Mouse (Mus musculus) heart, adult 2 months (tissue): ENCODE measurements around the gene Fkbp6. TPM values are rescaled to one million over a fixed set of nuclear protein-coding genes. Genes with fewer than 3 reads are reported as not detected.

Experiments
- DNase-seq, 2 experiments: peaks; one replicate each; pipeline ENCODE4 v3.0.0; 2021
- H3K27ac ChIP-seq: fragments of 200-600 bp; 2 replicates; pipeline ENCODE4 v1.8.1; 2022
- H3K27me3 ChIP-seq: fragments of 200-500 bp; 2 replicates; pipeline ENCODE4 v1.6.1; 2012; ENCODE audit warnings: mild to moderate bottlenecking, low read length, inconsistent platforms, mixed read lengths; ENCODE audit not compliant: control insufficient read depth, insufficient read depth
- H3K36me3 ChIP-seq: fragments of 200-500 bp; 2 replicates; pipeline ENCODE4 v1.6.1; 2012; ENCODE audit warnings: low read length, inconsistent platforms; ENCODE audit not compliant: control insufficient read depth, insufficient read depth
- H3K4me1 ChIP-seq: fragments of 200-500 bp; 2 replicates; pipeline ENCODE4 v1.6.1; 2011; ENCODE audit warnings: low read length; ENCODE audit not compliant: control insufficient read depth, insufficient read depth
- H3K4me3 ChIP-seq: fragments of 200-600 bp; 2 replicates; pipeline ENCODE4 v1.8.1; 2022
- H3K79me2 ChIP-seq: fragments of 200-500 bp; replicated peaks from 2 replicates; pipeline ENCODE4 v1.6.1; 2012; ENCODE audit warnings: mild to moderate bottlenecking, inconsistent platforms, low read length, moderate library complexity, mixed read lengths; ENCODE audit not compliant: control insufficient read depth, insufficient read depth
- H3K9ac ChIP-seq: fragments of 200-500 bp; 2 replicates; pipeline ENCODE4 v1.6.1; 2012; ENCODE audit warnings: low read depth, mild to moderate bottlenecking, control low read depth, inconsistent platforms, low read length, mixed read lengths
- CTCF ChIP-seq: fragments of 200-600 bp; IDR thresholded peaks from 2 replicates; pipeline ENCODE4 v1.8.1; 2022; ENCODE audit warnings: antibody characterized with exemption, mild to moderate bottlenecking, moderate library complexity
- EP300 ChIP-seq: fragments of 200-500 bp; IDR thresholded peaks from 2 replicates; pipeline ENCODE4 v1.6.1; 2011; ENCODE audit warnings: low read depth, low read length, control low read depth; ENCODE audit not compliant: insufficient read depth
- POLR2A ChIP-seq: fragments of 200-500 bp; IDR thresholded peaks from 2 replicates; pipeline ENCODE4 v1.6.1; 2011; ENCODE audit warnings: mild to moderate bottlenecking, low read depth, low read length, control low read depth; ENCODE audit not compliant: insufficient read depth
- WGBS: fragments of 180-500 bp; shearing (Covaris S2); methylation state at CpG from one replicate; pipeline ENCODE4 v1.1.7; 2018; 5-methylcytosine and 5-hydroxymethylcytosine counted together
- intact Hi-C: fragments of 180-260 bp; cut with DNase I; formaldehyde crosslinking; loops from one replicate; pipeline ENCODE4 v1.15.1; 2025
- polyA plus RNA-seq: library from polyadenylated mRNA; depleted of rRNA; stranded (reverse); fragments of >200 nt; gene quantifications from 2 replicates; pipeline ENCODE4 v1.2.3, GENCODE M21; 2012
- total RNA-seq, 2 experiments: library from RNA; stranded (reverse); gene quantifications; 2 replicates each; pipeline ENCODE4 v1.2.3; 2021

Gene Fkbp6
- total and polyA plus RNA-seq, 3 experiments: 0.31 to 0.41 TPM; not detected in 1

GRCm38 (mm10) chr5:135347511-135348011 is 2.3 kb downstream of the Fkbp6 start:
- H3K36me3 ChIP-seq: no peaks in the 10 kb centered on the region
- H3K4me1 ChIP-seq: no peaks in the 10 kb centered on the region
- H3K79me2 ChIP-seq: no peaks in the 10 kb centered on the region
- no peak overlapping the region for H3K27ac ChIP-seq
- WGBS: 57% methylated on average over 4 of the region's 4 CpGs
- H3K4me3 ChIP-seq: no peak overlapping the region
- no peaks in the 10 kb centered on the region for H3K27me3 ChIP-seq
- intact Hi-C loops: no loop called here
- no peak overlapping the region for H3K9ac ChIP-seq
- TF ChIP-seq EP300 (no peak), CTCF (no peak), POLR2A (no peak)
- no peak for DNase-seq

GRCm38 (mm10) chr5:135346430-135346829 is 3.4 kb downstream of the Fkbp6 start:
- no peaks in the 10 kb centered on the region for H3K27me3 ChIP-seq
- no peaks in the 10 kb centered on the region for H3K4me1 ChIP-seq
- no peak for DNase-seq
- intact Hi-C loops: no loop called here
- H3K4me3 ChIP-seq: no peak overlapping the region
- TF ChIP-seq EP300 (no peak), CTCF (peak; percentile 63), POLR2A (no peak)
- H3K9ac ChIP-seq: no peak overlapping the region
- H3K27ac ChIP-seq: no peak overlapping the region
- H3K36me3 ChIP-seq: no peaks in the 10 kb centered on the region
- 21% methylated on average over 1 of the region's 1 CpGs for WGBS
- H3K79me2 ChIP-seq: no peaks in the 10 kb centered on the region

- Histone ChIP-seq H3K4me3 (no peak overlapping the region), H3K79me2 (no peaks in the 10 kb centered on the region), H3K27ac (no peak overlapping the region), H3K4me1 (no peaks in the 10 kb centered on the region), H3K36me3 (no peaks in the 10 kb centered on the region), H3K27me3 (no peaks in the 10 kb centered on the region), H3K9ac (no peak overlapping the region)
- WGBS: 61% methylated on average over 7 of the region's 7 CpGs
- DNase-seq: no peak
- intact Hi-C loops: no loop called here
- TF ChIP-seq EP300 (no peak), CTCF (no peak), POLR2A (no peak)
Measured at GRCm38 (mm10) chr5:135345989-135346388, 3.9 kb downstream of the Fkbp6 start.

DNA sequence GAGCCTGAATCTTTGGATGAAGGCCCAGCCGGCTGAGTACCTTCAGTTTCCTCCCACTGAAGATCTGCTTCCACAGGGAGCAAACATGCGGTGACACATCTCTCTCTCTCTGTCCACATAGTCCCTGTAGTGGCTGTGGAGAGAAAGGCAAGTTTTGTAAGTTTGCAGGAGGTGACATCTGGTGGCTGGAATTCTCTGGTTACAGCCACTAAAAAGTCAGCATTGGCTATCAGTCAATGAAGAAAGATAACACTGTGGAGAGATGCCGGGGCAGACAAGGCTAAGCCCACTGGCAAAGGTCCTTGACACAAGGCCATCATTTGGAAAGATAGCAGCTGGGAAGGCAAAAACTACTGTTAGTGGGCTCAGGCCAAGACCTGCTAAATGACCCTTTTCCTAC is 12.3 kb downstream of the Fkbp6 start:
- DNase-seq: no peak
- Histone ChIP-seq H3K79me2 (no peaks in the 10 kb centered on the region), H3K27me3 (no peaks in the 10 kb centered on the region), H3K36me3 (no peaks in the 10 kb centered on the region), H3K4me3 (no peak overlapping the region), H3K4me1 (no peaks in the 10 kb centered on the region), H3K9ac (no peak overlapping the region), H3K27ac (no peak overlapping the region)
- no peak for TF ChIP-seq EP300
- no peak for TF ChIP-seq POLR2A
- peak; percentile 53 for TF ChIP-seq CTCF
- 32% methylated on average over 3 of the region's 3 CpGs for WGBS
- intact Hi-C loops: loop anchor here (5.0 kb wide), 1 partner anchor 100 kb away; no protein-coding TSS in a partner anchor

DNA sequence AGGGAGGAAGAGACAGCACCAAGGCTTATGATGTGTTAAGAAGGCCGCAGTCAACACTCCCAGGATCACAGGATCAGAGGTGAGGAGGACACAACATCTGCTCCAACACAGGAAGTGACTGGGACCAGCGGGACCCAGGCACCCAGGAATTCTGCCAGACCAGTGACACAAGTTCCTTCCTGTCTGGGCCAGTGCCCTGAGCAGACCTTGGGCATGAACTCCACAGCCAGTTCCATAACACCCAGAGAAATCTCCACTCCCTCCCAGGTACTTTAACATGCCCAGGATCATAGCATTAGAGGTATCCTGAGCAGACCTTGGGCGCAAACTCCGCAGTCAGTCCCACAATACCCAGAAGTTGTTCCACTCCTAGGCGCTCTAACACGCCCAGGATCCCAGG is 18.7 kb downstream of the Fkbp6 start:
- TF ChIP-seq EP300 (no peak), POLR2A (no peak), CTCF (no peak)
- WGBS: 75% methylated on average over 6 of the region's 6 CpGs
- intact Hi-C loops: no loop called here
- Histone ChIP-seq H3K79me2 (no peaks in the 10 kb centered on the region), H3K27me3 (no peaks in the 10 kb centered on the region), H3K9ac (no peak overlapping the region), H3K27ac (no peak overlapping the region), H3K4me1 (no peaks in the 10 kb centered on the region), H3K4me3 (no peak overlapping the region), H3K36me3 (no peaks in the 10 kb centered on the region)
- DNase-seq: no peak

DNA sequence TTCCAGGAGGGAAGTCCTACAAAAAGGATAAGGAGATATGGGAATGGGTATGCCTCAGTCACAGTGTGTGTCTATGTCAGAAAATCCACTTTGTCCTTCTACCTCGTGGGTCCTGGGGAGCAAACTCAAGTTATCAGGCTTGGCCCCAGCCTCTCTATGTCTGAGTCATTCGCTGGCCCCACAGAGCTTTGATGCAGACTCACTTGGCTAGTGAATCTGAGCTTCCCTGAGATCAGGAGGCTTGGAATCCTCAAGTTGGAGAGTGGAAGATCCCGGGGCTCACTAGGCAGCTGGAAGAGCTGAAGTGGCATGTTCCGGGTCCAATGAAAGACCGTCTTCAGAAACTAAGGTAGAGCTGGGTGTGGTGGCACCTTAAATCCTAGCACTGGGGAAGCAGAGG is 19.6 kb downstream of the Fkbp6 start:
- Histone ChIP-seq H3K27me3 (no peaks in the 10 kb centered on the region), H3K36me3 (no peaks in the 10 kb centered on the region), H3K9ac (no peak overlapping the region), H3K27ac (no peak overlapping the region), H3K4me1 (no peaks in the 10 kb centered on the region), H3K79me2 (no peaks in the 10 kb centered on the region), H3K4me3 (no peak overlapping the region)
- 77% methylated on average over 5 of the region's 5 CpGs for WGBS
- DNase-seq: no peak
- TF ChIP-seq POLR2A (no peak), CTCF (no peak), EP300 (no peak)
- intact Hi-C loops: no loop called here
